Mouse (Mus musculus) embryo, embryonic 11 days (tissue): ENCODE measurements around the gene Gm3411.
"Not testable (repeated sequence)": the region's sequence is repeated elsewhere in the genome, so short reads cannot be mapped to it uniquely, and the experiment has no call there.

Experiments used
- DNase-seq: peaks from one replicate; pipeline ENCODE4 v3.0.0-alpha.2; 2015

Gm3411 gene

GRCm38 (mm10) chr14:6286931-6287715 is at the start of gene Gm3411:
Gene Gm3411, minus strand, starts transcription at chr14:6287250.
- DNase-seq = peak; percentile 61

DNA sequence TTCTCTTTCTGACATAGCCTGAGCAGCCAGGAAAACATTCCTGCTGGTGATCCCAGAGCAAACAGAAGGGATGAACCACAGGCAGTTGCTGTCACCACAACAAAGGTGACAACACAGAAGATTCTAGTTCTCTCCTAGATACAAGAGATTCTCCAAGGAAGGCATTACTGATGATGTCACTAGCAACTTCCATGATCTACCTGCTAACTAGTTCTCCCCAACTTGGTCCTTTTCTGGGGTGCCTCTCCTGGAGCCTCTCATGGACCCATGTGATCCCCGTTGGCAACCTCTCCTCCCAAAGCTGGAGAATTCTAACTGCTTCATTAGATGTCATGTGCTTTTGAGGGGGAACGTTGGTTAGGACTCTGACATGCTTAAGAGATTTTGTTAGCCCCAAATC is 17.7 kb upstream of the Gm3411 start, which contains the start of gene Gm21103:
TSS of gene Gm21103 (minus strand) at position 101 of the 400 bp plus-strand sequence.
- not testable (repeated sequence) for DNase-seq

DNA sequence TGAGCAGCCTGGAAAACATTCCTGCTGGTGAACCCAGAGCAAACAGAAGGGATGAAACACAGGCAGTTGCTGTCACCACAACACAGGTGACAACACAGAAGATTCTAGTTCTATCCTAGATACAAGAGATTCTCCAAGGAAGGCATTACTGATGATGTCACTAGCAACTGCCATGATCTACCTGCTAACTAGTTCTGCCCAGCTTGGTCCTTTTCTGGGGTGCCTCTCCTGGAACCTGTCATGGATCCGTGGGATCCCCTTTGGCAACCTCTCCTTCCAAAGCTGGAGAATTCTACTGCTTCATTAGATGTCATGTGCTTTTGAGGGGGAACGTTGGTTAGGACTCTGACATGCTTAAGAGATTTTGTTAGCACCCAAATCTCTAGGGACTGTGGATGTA is 67.9 kb downstream of the Gm3411 start, which contains the start of gene Gm21560:
TSS of gene Gm21560 (minus strand) at position 101 of the 400 bp plus-strand sequence.
- DNase-seq = not testable (repeated sequence)
